Mouse (Mus musculus) stomach, postnatal 0 days (tissue): ENCODE data around the gene Caprin2.

ENCODE experiments used
- CTCF ChIP-seq: IDR thresholded peaks from 2 replicates; pipeline ENCODE4 v1.5.1; 2016; ENCODE audit warnings: antibody characterized with exemption, low read depth, mild to moderate bottlenecking, moderate library complexity
- EP300 ChIP-seq: optimal IDR thresholded peaks from 2 replicates; pipeline ENCODE3; 2016; ENCODE audit warnings: antibody characterized with exemption

DNA sequence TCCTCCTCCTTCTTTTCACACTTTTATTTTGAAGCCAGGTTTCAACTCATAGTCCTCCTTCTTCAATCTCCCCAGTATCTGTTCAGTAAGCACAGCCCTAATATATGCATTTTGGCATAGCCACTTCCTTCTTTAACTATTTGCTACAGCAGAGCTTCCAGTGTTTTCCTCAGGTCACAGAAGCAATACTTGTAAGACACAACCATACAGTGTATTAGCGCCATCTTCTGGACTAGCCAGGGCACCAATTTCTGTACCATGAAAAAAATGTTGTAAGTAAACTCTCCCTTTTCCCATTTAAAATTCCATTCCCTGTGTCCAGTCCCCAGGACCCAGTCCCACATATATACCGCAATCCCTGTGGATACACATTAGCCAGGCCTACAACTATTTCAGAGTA, 17.9 kb upstream of the Caprin2 start:
- TF ChIP-seq CTCF: peak; percentile 90
- TF ChIP-seq EP300: no peak
